Mouse (Mus musculus) CH12.LX (cell line): ENCODE data around the gene Prdm2. TPM values are rescaled to one million over a fixed set of nuclear protein-coding genes. Genes with fewer than 3 reads are reported as not detected.
A peak's percentile ranks its signal among the peaks of the same experiment; 100 is the strongest.

Experiments
- DNase-seq: peaks from one replicate; pipeline ENCODE4 v3.0.0-alpha.2; 2013; ENCODE audit errors: extremely low read depth
- H3K27ac ChIP-seq: 2 replicates; pipeline ENCODE4 v1.5.1; 2012; ENCODE audit warnings: low read depth, mild to moderate bottlenecking, control low read depth, moderate library complexity; ENCODE audit not compliant: insufficient read depth
- H3K27me3 ChIP-seq: replicated peaks from 2 replicates; pipeline ENCODE3; 2012; ENCODE audit warnings: inconsistent platforms
- H3K36me3 ChIP-seq, 2 experiments: replicated peaks in 1 of 2; 2 replicates each; pipeline versions ENCODE3 to v1.6.1; 2012; ENCODE audit warnings: inconsistent platforms in 1 of 2, low read length in 1 of 2, mild to moderate bottlenecking in 1 of 2, mixed read lengths in 1 of 2, moderate library complexity in 1 of 2; ENCODE audit not compliant: control insufficient read depth in 1 of 2, insufficient read depth in 1 of 2
- H3K4me1 ChIP-seq, 2 experiments: 2 replicates each; pipeline ENCODE4 v1.6.1; 2012; ENCODE audit warnings: inconsistent platforms in 1 of 2, moderate library complexity in 1 of 2; ENCODE audit not compliant: insufficient read depth in 2 of 2, control insufficient read depth in 1 of 2
- H3K4me2 ChIP-seq: 2 replicates; pipeline ENCODE4 v1.6.1; 2012; ENCODE audit warnings: low read depth, mild to moderate bottlenecking, control low read depth; ENCODE audit not compliant: poor library complexity, insufficient read depth, severe bottlenecking
- H3K4me3 ChIP-seq, 3 experiments: fragments of 150-350 bp in 1 of 3; sonication (generic) in 1 of 3; replicated peaks in 1 of 3; 2 replicates each; pipeline versions ENCODE3 to v1.5.1; 2011 to 2012; ENCODE audit warnings: low read depth in 2 of 3, low read length in 2 of 3, mild to moderate bottlenecking in 2 of 3, moderate library complexity in 2 of 3, control low read depth in 1 of 3, improper control_type of control experiment in 1 of 3, inconsistent platforms in 1 of 3, mixed read lengths in 1 of 3; ENCODE audit not compliant: poor library complexity in 1 of 3
- H3K79me2 ChIP-seq: replicated peaks from 2 replicates; pipeline ENCODE4 v1.6.1; 2012; ENCODE audit warnings: mild to moderate bottlenecking, moderate library complexity; ENCODE audit not compliant: control insufficient read depth, poor library complexity, insufficient read depth, severe bottlenecking; ENCODE audit errors: extremely low read depth
- H3K9ac ChIP-seq: 2 replicates; pipeline ENCODE4 v1.6.1; 2012; ENCODE audit warnings: low read depth, mild to moderate bottlenecking, control low read depth, moderate library complexity; ENCODE audit not compliant: insufficient read depth
- H3K9me3 ChIP-seq: replicated peaks from 2 replicates; pipeline ENCODE3; 2012; ENCODE audit warnings: low read length, inconsistent platforms, mixed read lengths
- CHD1 ChIP-seq: IDR thresholded peaks from 2 replicates; pipeline ENCODE4 v1.6.1; 2012; ENCODE audit warnings: low read depth, low read length, improper control_type of control experiment, inconsistent platforms
- CTCF ChIP-seq, 2 experiments: IDR thresholded peaks in 1 of 2; conservative IDR thresholded peaks in 1 of 2; 2 replicates each; pipeline ENCODE4 v1.5.1; 2011 to 2012; ENCODE audit warnings: low read depth in 2 of 2, low read length in 2 of 2, improper control_type of control experiment in 1 of 2, inconsistent platforms in 1 of 2, mild to moderate bottlenecking in 1 of 2, moderate library complexity in 1 of 2
- ELF1 ChIP-seq: IDR thresholded peaks from 2 replicates; pipeline ENCODE4 v1.6.1; 2014; ENCODE audit warnings: low read depth, mild to moderate bottlenecking, inconsistent platforms, low read length, improper control_type of control experiment
- HCFC1 ChIP-seq: IDR thresholded peaks from 2 replicates; pipeline ENCODE4 v1.6.1; 2012; ENCODE audit warnings: low read depth, mild to moderate bottlenecking, inconsistent platforms, low read length, improper control_type of control experiment
- JUN ChIP-seq: IDR thresholded peaks from 2 replicates; pipeline ENCODE4 v1.6.1; 2011; ENCODE audit warnings: low read depth, mild to moderate bottlenecking, low read length, improper control_type of control experiment, moderate library complexity; ENCODE audit not compliant: insufficient read depth
- JUND ChIP-seq: conservative IDR thresholded peaks from 2 replicates; pipeline ENCODE4 v1.6.1; 2011; ENCODE audit warnings: low read depth, low read length, improper control_type of control experiment
- MAX ChIP-seq: IDR thresholded peaks from 2 replicates; pipeline ENCODE4 v1.6.1; 2011; ENCODE audit warnings: low read length, improper control_type of control experiment
- MAZ ChIP-seq: IDR thresholded peaks from 2 replicates; pipeline ENCODE4 v1.6.1; 2012; ENCODE audit warnings: low read depth, mild to moderate bottlenecking, inconsistent platforms, low read length, improper control_type of control experiment, moderate library complexity
- MEF2A ChIP-seq: IDR thresholded peaks from 2 replicates; pipeline ENCODE4 v1.6.1; 2014; ENCODE audit warnings: low read depth, mild to moderate bottlenecking, inconsistent platforms, low read length, improper control_type of control experiment, borderline replicate concordance
- MYC ChIP-seq: IDR thresholded peaks from 2 replicates; pipeline ENCODE4 v1.6.1; 2011; ENCODE audit warnings: low read depth, mild to moderate bottlenecking, improper control_type of control experiment, low read length
- PAX5 ChIP-seq: IDR thresholded peaks from 2 replicates; pipeline ENCODE4 v1.6.1; 2012; ENCODE audit warnings: low read length, inconsistent platforms, mixed read lengths
- RAD21 ChIP-seq: IDR thresholded peaks from 2 replicates; pipeline ENCODE4 v1.6.1; 2011; ENCODE audit warnings: low read depth, mild to moderate bottlenecking, low read length, improper control_type of control experiment, moderate library complexity
- SIN3A ChIP-seq: IDR thresholded peaks from 2 replicates; pipeline ENCODE4 v1.6.1; 2012; ENCODE audit warnings: low read length, improper control_type of control experiment, inconsistent platforms
- UBTF ChIP-seq: IDR thresholded peaks from 2 replicates; pipeline ENCODE4 v1.6.1; 2012; ENCODE audit warnings: low read depth, mild to moderate bottlenecking, inconsistent platforms, low read length, improper control_type of control experiment, moderate library complexity
- USF1 ChIP-seq: IDR thresholded peaks from 2 replicates; pipeline ENCODE4 v1.6.1; 2014; ENCODE audit warnings: low read depth, mild to moderate bottlenecking, inconsistent platforms, low read length, improper control_type of control experiment
- ZC3H11A ChIP-seq: IDR thresholded peaks from 2 replicates; pipeline ENCODE4 v1.6.1; 2012; ENCODE audit warnings: low read depth, mild to moderate bottlenecking, inconsistent platforms, low read length, improper control_type of control experiment
- ZMIZ1 ChIP-seq: IDR thresholded peaks from 2 replicates; pipeline ENCODE4 v1.6.1; 2012; ENCODE audit warnings: low read depth, mild to moderate bottlenecking, inconsistent platforms, low read length, improper control_type of control experiment
- ZNF384 ChIP-seq: IDR thresholded peaks from 2 replicates; pipeline ENCODE4 v1.6.1; 2012; ENCODE audit warnings: low read depth, low read length, improper control_type of control experiment, inconsistent platforms
- dilution Hi-C: fragments of 300-500 bp; cut with MboI; formaldehyde crosslinking; loops from 2 replicates; pipeline ENCODE4 v1.14.3; 2020; ENCODE audit warnings: low sequenced_read_pairs; ENCODE audit not compliant: extremely low pct_unique_long_range_greater_than_20kb, extremely low pct_ligation_motif_present
- in situ Hi-C: fragments of 300-500 bp; cut with MboI; formaldehyde crosslinking; loops from 3 replicates; pipeline ENCODE4 v1.14.3; 2019; ENCODE audit warnings: low sequenced_read_pairs, low pct_ligation_motif_present, low pct_unique_long_range_greater_than_20kb, mixed read lengths
- polyA plus RNA-seq: library from polyadenylated mRNA; unstranded; fragments of >175 nt; gene quantifications from 2 replicates; pipeline ENCODE4 v1.2.1, GENCODE M21; 2012; ENCODE audit warnings: low read depth; ENCODE audit not compliant: insufficient read length
- total RNA-seq, 2 experiments: library from RNA; depleted of rRNA; stranded (reverse); fragments of 300-350 nt in 1 of 2; fragments of >200 nt in 1 of 2; gene quantifications; 2 replicates each; pipeline ENCODE4 v1.2.3; 2012 to 2014

Prdm2 gene
- total and polyA plus RNA-seq, 3 experiments, result 3.8 to 16.1 (median 7.1) TPM

DNA sequence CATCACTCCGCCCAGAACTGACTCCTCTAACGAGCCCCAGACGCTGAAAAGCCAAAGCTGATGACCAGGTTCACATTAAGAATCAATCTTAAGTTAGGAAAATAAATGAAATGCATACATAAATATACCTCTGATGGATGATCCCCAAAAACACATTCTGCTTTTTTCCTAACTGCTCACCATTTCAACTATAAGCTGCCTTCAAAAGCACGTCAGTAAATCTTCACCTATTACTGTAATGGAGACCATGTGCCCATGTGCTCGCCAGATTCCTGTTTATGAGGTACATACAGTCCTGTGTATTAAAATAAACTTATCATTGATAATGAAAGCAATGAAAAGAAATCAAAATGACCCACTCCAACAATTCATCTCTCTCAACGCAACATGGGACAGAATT lies 19.6 kb downstream of the Prdm2 start:
- no peak overlapping the region for H3K9ac ChIP-seq
- peaks cover 13 to 57% of the 10 kb centered on the region in 2 experiments for H3K4me1 ChIP-seq
- dilution Hi-C loops, result no loop called here
- H3K4me2 ChIP-seq, result 0 out of 2 replicates have a peak overlapping the region, but pooled peaks have one; percentile 78
- DNase-seq, result no peak
- H3K9me3 ChIP-seq, result no peaks in the 10 kb centered on the region
- H3K27me3 ChIP-seq, result no peaks in the 10 kb centered on the region
- H3K27ac ChIP-seq, result no peak overlapping the region
- peaks cover 0 to 4% of the 10 kb centered on the region in 2 experiments for H3K36me3 ChIP-seq
- TF ChIP-seq RAD21, result no peak
- TF ChIP-seq CHD1, result no peak
- no peak for TF ChIP-seq MAZ
- no peak for TF ChIP-seq ELF1
- no peak for TF ChIP-seq MYC
- TF ChIP-seq ZNF384, result no peak
- no peak for TF ChIP-seq JUND
- no peak for TF ChIP-seq MEF2A
- no peak for TF ChIP-seq CTCF (conservative IDR thresholded peaks at IDR 0.05 in 1 of 2, IDR thresholded peaks at IDR 0.05 in 1 of 2; ENCODE audit: low read depth in 2 of 2, low read length in 2 of 2)
- no peak for TF ChIP-seq JUN
- no peak for TF ChIP-seq PAX5
- no peak for TF ChIP-seq UBTF
- TF ChIP-seq USF1, result no peak
- no peak for TF ChIP-seq SIN3A
- no peak for TF ChIP-seq MAX
- TF ChIP-seq, all 38 proteins: peak for 0
- in situ Hi-C loops, result no loop called here
- Histone ChIP-seq H3K79me2 (peaks cover 39% of the 10 kb centered on the region), H3K4me3 (no peak overlapping the region)

DNA sequence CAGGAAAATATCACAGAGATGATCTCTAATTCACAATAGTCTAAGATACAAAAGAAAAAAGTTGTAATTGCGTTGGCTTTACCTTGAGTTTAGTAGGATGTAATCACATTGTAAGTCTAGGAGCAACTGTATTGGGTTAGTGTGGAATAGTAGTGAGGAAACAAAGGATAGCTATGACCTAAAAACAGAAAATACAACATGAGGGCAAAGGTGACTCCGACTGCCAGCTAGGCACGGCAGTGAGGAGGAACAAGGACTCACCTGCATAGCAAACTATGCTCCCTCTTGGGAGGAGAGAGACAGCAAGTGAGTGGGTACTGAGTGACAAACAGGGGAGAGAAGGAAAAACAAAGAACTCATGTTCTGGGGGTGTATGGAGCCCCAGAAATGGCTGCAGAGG lies 21.0 kb downstream of the Prdm2 start:
- H3K79me2 ChIP-seq, result peaks cover 41% of the 10 kb centered on the region
- H3K9ac ChIP-seq, result no peak overlapping the region
- no peaks in the 10 kb centered on the region for H3K9me3 ChIP-seq
- no peaks in the 10 kb centered on the region for H3K27me3 ChIP-seq
- H3K27ac ChIP-seq, result peak overlapping the region; percentile 30; the same call in 1 of the 2 replicates
- DNase-seq, result no peak
- in situ Hi-C loops (no loop called here), dilution Hi-C loops (no loop called here)
- peaks cover 0 to 13% of the 10 kb centered on the region in 2 experiments for H3K36me3 ChIP-seq
- no peak overlapping the region for H3K4me3 ChIP-seq
- TF ChIP-seq SIN3A (no peak), ZMIZ1 (no peak), HCFC1 (no peak), ZC3H11A (no peak)
- TF ChIP-seq, all 38 proteins: peak for 0
- Histone ChIP-seq H3K4me1 (peaks cover 25 to 60% of the 10 kb centered on the region in 2 experiments), H3K4me2 (peak overlapping the region; percentile 76)
